Mouse (Mus musculus) megakaryocyte-erythroid progenitor cell, adult 5-6 weeks (primary cell): ENCODE data around the gene Jund. TPM values are rescaled to one million over a fixed set of nuclear protein-coding genes. Genes with fewer than 3 reads are reported as not detected.
A peak's percentile ranks its signal among the peaks of the same experiment; 100 is the strongest.

ENCODE experiments used
- ATAC-seq: replicated peaks from 2 replicates; pipeline ENCODE4 v1.8.0; 2016; ENCODE audit warnings: mild to moderate bottlenecking, inconsistent platforms; ENCODE audit not compliant: severe bottlenecking, poor library complexity, low FRiP score, low TSS enrichment
- total RNA-seq, 2 experiments: library from RNA; stranded (forward) in 1 of 2; stranded (reverse) in 1 of 2; fragments of 200-1000, 215-1000 nt in 1 of 2; fragments of >200 nt in 1 of 2; fragmentation: Nextera tagmentation in 1 of 2; gene quantifications; 2 replicates each; pipeline ENCODE4 v1.2.3; 2014 to 2017

The Jund gene
- total RNA-seq, 2 experiments from 2014 or later: 18.8 to 48.7 TPM

DNA sequence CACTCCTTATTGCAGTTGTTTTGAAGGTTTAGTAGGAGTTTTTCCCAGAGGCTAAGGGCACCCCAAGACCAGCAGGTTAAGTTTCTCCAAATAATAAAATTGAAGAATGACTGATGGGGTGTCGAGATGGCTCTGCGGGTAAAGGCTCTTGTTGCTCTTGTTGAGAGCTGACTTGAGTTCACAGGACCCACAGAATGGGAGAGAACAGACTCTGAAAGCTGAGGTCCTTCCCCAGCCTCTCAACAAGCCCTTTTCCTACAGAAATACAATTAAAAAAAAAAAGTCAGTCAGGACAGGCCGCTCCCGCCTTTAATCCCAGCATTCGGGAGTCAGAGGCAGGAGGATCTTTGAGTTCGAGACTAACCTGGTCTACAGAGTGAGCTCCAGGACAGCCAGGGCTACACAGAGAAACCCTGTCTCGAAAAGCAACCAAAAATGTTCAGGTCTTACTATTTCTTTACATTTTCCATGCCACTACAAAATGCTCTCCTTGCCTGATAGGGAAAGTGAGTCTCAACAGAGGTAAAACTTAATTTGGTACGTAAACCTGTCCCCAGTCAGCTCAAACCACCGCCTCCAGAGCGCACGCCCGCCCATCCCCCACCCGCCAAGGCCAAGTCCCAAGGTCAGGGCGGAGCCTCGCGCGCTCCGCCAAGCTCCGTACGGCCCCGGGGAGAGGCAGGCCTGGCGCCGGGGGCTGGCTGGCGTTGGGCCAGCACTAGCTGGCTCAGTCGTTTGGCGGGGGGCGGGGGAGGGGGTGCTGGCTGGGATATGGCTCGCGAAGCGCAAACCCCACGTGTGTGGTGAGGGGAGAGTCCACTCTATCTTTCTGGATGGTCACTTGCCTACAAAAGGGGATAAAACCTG is 2.5 kb upstream of the Jund start:
- ATAC-seq: no peak

DNA sequence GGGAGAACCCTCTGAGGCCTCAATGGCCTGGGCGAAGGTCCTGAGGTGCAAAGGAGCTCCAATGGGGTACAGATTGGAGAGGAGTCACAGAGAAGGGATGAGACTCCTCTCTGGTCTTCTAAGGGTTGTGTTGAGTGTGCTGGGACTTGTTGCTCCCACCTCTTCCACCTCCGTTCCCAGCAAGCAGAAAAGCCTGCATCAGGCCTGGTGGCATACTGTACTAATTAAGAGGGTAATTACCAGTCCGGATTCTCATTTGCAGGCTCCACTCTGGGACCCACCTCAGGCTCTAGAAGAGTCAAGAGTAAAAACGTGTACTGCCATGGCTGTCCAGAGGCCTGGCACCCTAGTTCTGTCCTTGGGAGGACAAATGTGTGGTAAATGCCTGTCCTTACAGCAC is 1.8 kb upstream of the Jund start:
- ATAC-seq: no peak

DNA sequence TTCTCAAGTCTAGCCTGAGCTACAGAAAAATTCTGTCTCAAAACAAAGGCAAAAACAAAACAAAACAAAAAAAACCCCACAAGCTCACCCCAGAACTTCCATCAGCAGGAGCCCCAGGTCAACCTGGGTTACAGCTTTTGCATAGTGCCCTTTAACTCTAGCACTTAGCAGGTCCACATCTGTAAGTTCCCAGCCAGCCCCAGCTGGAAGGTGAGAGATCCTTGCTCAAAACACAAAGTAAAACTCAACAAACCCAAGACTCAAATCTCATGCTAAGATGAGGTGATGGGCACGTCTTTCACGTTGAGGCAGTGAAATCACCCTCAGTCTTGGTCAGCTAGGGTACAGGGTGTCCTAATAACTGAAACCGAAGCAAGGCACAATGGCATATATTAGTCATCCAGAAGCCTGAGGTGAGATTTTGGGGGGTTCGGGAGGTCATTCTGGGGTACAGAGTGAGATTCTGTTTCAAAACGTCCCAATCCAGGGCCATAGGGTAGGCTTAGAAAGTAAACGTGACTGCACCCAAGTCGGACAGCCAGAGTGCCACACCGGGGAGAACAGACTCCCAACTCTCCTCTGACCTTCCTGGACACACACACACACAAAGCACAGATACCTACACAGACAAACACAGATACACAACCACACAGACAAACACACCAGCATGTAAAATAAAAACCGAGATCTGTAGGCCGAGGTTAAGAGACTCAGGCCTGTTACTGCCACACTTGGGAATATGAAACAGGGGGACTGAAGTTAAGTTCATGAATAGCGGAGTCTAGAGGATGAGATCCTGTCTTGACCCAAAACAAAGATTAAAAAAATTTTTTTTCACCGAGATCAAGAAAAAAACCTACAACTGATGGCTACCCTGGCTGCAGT is 1.1 kb upstream of the Jund start:
- no peak for ATAC-seq

DNA sequence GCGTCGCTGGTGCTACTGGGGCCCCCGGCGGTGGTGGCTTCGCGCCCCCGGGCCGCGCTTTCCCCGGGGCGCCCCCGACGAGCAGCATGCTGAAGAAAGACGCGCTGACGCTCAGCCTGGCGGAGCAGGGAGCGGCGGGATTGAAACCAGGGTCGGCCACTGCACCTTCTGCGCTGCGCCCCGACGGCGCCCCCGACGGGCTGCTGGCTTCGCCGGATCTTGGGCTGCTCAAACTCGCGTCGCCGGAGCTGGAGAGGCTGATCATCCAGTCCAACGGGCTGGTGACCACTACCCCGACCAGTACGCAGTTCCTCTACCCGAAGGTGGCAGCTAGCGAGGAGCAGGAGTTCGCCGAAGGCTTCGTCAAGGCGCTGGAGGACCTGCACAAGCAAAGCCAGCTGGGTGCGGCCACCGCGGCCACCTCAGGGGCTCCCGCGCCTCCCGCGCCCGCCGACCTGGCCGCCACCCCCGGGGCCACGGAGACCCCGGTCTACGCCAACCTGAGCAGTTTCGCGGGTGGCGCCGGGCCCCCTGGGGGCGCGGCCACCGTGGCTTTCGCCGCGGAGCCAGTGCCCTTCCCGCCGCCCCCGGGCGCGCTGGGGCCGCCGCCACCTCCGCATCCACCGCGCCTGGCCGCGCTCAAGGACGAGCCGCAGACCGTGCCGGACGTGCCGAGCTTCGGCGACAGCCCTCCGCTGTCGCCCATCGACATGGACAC is 526 bp downstream of the Jund start:
- peak; percentile 6 for ATAC-seq

DNA sequence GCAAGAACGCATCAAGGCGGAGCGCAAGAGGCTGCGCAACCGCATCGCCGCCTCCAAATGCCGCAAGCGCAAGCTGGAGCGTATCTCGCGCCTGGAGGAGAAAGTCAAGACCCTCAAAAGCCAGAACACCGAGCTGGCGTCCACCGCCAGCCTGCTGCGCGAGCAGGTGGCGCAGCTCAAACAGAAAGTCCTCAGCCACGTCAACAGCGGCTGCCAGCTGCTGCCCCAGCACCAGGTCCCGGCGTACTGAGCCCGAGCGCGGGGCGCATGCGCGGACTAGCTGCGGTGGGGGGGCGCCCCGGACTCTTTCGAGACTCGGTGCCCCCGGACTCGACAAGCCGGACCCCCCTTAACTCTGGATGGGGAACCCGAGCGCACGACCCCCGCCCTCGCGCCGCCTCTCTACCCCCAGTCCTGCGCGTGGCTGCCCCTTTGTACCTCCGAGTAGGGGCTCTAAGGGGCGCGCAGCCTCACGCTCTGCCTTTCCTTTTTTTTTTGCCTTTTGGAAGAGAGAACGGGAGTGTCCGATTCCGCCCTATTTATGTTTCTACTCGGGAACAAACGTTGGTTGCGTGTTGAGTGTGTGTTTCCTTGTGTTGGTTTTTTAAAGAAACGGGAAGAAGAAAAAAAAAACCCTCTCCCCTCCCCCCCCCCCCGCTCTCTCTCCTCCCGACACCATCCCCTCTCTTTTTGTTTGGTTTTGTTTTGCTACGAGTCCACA is 1.2 kb downstream of the Jund start:
- ATAC-seq: no peak

DNA sequence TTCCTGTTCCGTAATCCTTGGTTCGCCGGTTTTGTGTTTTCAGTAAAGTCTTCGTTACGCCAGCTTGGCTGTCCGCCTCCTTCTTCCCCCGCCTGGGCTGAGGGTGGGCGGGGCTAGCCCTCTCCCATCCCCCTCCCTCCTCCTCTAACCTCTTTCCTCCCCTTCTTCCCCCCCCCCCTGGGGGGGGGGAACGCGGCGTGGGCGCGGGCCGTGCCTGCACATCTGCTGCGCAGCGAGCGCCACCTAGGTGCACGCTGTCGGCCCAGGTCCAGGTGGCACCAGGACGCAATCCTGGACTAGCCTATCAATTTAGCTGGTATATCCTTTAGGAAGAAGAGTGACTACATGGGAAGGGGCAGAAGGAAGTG is 1.8 kb downstream of the Jund start:
- ATAC-seq: peak; percentile 9

DNA sequence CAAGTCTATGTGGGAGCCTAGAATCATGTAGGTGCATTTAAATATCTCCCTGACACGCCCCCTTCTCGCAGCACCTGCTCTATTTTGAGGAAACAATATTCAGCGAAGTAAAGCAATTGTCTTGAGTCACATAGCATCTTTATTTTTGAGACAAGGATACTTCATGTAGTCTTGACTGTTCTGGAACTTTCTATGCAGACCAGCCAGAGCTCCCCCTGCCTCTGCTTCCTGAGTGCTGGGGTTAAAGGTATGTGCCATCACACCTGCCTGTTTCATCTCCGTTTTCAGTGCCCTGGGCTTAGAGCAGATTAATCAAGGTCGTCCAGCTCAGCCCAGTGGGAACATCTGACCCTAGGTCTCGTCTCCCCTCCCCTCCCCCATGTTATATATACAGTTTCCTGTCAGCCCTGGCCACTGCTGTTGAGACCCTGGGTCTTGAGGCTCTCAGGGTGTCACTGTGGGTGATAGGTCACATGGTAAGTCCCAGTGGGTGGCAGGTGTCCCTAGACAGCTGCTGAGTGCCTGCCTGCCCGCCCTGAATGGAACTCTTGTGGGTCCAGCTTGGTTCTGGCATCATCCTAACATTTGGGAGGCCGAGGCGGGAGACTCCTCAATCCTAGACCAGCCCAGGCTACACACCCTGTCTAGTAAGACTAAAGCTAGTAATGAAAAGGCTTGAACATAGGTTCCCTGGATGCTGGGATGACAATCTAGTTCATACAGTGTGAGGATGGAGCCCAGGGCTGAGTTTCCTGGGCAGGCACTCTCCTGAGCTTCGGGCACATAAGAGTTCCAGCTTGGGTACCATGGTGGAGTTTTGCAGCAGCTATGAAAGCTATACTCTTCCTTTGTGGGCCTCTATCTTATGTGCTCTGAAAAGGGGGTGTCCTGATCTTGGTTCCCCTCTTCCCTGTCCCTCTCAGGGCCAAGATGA is 2.6 kb downstream of the Jund start:
- 0 out of 2 replicates have a peak, but pooled peaks have one; percentile 0 for ATAC-seq

DNA sequence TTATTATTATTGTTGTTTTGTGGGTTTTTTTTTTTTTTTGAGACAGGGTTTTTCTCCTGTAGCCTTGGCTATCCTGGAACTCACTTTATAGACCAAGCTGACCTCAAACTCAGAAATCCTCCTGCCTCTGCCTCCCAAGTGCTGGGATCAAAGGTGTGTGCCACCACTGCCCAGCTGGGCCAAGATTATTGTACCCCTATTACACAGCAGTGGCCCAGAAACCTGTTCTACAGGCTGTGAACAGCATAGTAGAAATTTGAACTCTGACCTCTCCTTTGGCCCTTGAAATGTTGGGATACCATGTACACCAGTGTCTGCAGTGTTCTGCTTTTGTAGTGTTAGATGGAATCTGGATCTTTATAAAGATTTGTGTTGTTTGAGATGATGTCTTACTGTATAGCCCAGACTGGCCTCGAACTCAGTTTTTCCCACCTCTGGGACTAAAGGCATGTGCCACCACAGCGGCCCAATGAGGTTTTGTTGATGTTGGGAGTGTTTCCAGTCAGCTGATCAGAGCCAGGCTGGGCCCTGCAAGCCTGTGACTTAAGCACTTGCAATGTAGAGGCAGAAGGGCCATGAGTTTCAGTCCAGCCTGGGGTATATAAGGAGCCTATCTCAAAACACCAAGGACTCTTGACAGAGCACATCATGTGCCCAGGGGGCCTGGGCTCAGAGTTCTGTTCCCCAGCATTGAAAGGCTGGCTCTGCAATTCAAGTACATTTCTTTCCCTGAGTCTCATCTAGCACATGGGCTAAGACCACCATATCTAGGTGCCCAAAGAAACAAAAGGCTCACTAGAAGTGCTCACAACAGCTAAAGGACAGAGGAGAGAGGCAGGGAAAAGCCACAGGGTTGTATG is 3.5 kb downstream of the Jund start:
- no peak for ATAC-seq

DNA sequence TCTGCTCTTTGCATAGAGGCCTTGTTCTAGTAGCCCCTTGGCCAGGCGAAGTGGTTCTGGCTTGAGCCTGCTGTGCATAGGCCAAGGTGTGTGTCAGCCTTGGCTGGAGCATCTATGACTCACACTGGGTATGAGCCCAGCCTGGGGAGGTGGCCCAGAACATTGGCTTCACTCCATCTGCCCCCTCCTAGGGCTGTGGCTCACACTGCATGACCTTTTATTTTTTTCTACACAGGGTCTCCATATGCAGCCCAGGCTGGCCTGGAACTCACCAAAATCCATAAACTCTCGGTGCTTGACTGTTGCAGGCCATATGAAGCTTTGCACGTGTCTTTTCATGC is 4.1 kb downstream of the Jund start:
- ATAC-seq: no peak

DNA sequence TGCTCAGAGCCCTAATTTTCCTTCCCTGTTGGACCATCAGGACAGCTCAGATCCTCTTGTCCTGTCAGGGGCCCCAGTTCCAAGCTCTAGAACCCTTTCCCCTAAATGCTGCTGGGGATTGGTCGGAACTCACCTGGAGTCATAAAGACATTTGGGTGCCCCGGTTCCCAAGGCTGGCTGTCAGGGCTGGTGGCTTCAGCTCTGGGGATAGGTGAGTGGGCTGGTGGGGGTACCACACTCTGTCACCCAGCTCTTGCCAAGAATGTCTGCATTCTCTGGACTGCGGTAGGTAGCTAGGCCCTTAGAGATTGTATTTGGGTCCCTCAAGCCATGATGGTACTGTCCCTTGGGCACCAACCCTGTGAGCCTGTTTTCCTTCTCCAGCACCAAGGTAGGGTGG is 4.5 kb downstream of the Jund start, which contains the start of gene Iqcn:
Gene Iqcn (plus strand): TSS at position 171 of the 400 bp plus-strand sequence.
- ATAC-seq: no peak

DNA sequence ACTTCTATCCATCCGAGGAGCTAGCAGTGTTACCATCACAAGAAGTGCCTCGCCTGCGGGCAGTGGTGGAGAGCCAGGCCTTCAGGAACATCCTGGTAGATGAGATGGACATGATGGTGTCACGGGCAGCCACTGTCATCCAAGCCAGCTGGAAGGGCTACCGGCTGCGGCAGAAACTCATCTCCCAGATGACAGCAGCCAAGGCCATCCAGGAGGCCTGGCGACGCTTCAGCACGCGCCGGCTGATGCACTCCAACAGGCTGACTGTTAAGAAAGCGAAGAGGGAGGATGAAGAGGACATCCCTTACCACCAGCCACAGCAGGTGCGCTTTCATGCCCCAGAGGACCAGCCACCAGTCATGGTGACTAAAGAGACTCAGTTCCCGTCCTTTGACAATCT is 9.5 kb downstream of the Jund start:
- no peak for ATAC-seq

DNA sequence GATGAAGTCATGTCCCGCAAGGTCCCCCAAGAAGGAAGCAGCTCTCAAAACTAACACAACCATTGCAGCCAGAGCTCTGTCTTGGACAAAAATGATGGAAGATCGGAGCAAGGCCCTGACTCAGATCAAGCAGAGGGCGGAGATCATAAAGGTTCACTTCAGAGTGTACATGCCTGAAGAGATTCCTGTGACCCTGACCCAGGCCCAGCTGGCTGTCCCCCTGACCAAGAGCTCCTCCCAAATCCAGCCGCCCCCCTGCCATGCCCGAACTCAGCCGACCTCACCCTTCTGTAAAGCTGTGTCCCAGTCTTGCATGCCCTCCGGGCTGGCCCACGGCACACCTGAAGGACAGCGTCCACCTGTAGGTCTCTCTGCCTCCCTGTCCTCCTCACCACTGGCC is 11.0 kb downstream of the Jund start:
- ATAC-seq: no peak

DNA sequence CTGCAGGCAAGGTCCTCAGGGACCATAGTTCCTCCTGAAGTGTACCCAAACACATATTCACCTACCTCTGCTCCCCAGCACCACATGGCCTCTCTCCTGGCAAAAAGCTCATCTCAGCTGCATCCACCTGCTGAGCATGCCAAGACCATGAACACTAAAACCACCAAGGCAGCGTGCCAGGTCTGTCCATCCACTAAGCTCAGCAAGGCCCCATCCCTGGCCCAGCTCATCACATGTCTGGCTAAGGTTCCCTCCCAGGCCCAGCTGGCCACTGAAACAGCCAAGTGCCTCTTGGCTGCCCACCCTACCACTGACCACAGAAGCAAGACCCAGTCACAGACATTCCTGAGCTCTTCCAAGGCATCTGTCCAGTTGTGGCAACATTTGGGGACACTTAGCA is 11.5 kb downstream of the Jund start:
- ATAC-seq: no peak

DNA sequence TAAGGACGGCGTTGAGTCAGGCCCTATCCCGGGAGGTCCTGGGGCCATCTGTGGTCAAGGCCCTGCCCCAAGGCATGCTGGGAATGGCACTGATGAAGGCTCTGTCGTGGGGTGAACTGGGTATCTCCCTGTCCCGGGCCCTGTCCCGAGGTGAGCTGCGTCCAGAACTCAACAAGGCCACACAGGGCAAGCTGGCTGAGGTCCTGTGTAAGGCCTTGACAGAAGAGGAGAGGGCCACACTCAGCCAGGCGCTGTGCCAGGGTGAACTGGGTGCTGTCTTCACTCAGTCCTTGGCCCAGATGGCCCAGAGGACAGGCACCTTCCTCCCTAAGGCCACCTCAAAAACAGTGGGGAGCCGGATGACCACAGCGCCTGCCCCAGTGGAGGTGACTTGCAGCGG is 12.3 kb downstream of the Jund start:
- no peak for ATAC-seq

DNA sequence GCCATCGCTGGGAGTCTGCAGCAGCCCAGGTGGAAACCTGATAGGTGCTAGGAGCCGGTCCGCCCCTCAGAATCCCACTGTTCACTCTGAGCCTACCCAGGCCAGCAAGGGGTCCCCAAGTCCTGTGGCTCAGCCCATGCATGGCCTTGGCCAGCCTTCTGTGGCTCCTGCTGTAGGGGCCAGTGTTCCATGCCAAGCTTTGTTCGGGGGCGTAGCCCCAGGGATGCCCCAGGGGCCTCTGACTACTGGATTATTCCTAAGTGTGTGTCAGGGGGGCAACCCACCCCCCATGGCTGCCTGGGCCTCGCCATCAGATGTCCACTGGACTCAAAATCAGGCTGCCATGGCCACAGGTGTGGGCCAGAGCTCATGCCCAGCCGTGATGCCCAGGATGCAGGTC is 15.2 kb downstream of the Jund start:
- ATAC-seq: no peak

DNA sequence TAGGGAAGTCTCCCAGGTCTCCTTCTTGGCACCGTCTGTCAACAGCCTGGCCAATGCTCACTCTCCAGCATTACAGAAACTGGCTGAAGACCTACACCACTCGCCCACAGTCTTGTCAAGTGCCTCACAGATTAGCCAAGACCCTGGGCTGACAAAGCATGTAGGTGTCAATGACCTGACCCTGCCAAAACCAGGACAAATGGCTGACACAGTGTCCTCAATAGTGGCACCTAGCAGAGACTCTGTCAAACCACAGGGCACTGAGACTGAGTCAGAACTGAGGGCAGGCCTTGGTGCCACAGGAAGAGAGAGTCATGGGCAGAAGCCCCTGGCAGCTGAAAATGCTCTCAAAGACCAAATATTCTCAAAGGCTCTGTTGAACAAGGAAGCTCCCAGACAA is 16.3 kb downstream of the Jund start:
- ATAC-seq: no peak

DNA sequence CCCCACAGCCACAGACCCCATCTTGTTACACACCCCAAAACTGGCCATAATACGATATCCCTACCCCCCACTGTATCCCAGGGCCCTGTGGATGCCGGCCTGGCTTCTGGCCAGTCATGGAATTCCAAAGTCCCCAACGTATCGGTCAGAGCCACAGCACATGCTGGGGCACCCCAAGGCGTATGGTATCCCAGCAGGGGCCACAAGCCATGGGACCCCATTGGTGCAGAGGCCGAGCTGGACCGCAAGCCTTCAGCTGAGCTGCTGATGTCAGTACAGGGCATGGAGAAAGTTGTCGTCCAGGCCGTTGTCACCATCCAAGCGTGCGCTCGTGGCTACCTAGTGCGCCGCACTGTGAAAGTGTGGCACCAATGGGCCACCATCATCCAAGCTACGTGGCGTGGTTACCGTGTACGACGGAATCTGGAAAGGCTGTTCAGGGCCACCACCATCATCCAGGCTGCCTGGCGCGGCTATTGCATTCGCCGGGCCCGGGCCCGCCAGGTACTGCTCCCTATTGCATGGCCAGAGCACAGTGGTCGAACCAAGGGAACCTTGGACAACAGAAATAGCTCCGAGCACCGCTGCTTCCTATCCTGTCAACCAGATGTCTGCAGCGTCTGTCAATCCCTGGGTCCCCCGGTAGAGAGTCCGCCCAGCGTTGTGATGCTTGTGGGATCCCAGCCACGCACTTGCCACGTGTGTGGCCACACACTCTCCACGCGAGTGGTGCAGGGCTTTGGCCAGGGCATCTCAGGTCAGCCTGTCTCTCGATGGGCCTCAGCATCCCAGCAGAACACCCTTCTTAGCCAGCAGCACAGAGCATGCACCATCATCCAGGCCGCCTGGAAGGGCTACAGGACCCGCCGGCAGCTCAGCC is 18.0 kb downstream of the Jund start:
- no peak for ATAC-seq
